Mouse (Mus musculus) thymus, adult 18-20 months (tissue): Measurements from ENCODE around the gene Cep57l1.

Source experiments
- DNase-seq, 2 experiments: peaks; one replicate each; pipeline ENCODE4 v3.0.0; 2022; ENCODE audit warnings: mixed read lengths in 2 of 2

Cep57l1 gene

GRCm38 (mm10) chr10:41675243-41675642 is 134.4 kb downstream of the Cep57l1 start:
- DNase-seq: no peak

- DNase-seq: no peak
These were observed 135.3 kb downstream of the Cep57l1 start for GRCm38 (mm10) chr10:41674362-41674761.

- DNase-seq: no peak
These were observed 139.5 kb downstream of the Cep57l1 start for GRCm38 (mm10) chr10:41670196-41670595.
